Mouse (Mus musculus) right cerebral cortex, postnatal 14 days (tissue): Measurements from ENCODE around the gene Baiap2.

Experiments
- DNase-seq: peaks from one replicate; pipeline ENCODE4 v3.0.0; 2022

Gene Baiap2

GRCm38 (mm10) chr11:120047531-120048251 is 105.1 kb downstream of the Baiap2 start:
- DNase-seq: no peak

- peak; percentile 74 for DNase-seq
Measured at GRCm38 (mm10) chr11:120048252-120048556, 105.6 kb downstream of the Baiap2 start.

GRCm38 (mm10) chr11:120049067-120049466 is 106.5 kb downstream of the Baiap2 start:
- no peak for DNase-seq

- no peak for DNase-seq
Measured at GRCm38 (mm10) chr11:120051124-120051811, 108.7 kb downstream of the Baiap2 start.

- DNase-seq: no peak
Measured at GRCm38 (mm10) chr11:120052274-120052673, 109.7 kb downstream of the Baiap2 start.

- DNase-seq: no peak
Measured at GRCm38 (mm10) chr11:120053846-120054245, 111.3 kb downstream of the Baiap2 start.

- no peak for DNase-seq
Measured at GRCm38 (mm10) chr11:120055953-120056732, 113.6 kb downstream of the Baiap2 start.
